Mouse (Mus musculus) intestine, postnatal 0 days (tissue): ENCODE measurements around the gene Tnfrsf18. TPM values are rescaled to one million over a fixed set of nuclear protein-coding genes. Genes with fewer than 3 reads are reported as not detected.
A peak's percentile ranks its signal among the peaks of the same experiment; 100 is the strongest.

Experiments used
- ATAC-seq: fragments of 200-750 bp; cut with Nextera tagmentation; 2 replicates; pipeline ENCODE4 v1.8.0; 2017; ENCODE audit warnings: mild to moderate bottlenecking, moderate TSS enrichment, moderate library complexity
- H3K27ac ChIP-seq: fragments of 300-500 bp; sonication (generic); 2 replicates; pipeline ENCODE4 v1.5.1; 2014; ENCODE audit warnings: mild to moderate bottlenecking, low read depth, low read length, moderate library complexity
- H3K27me3 ChIP-seq: fragments of 300-500 bp; sonication (generic); replicated peaks from 2 replicates; pipeline ENCODE4 v1.6.1; 2014; ENCODE audit warnings: low read length, mixed read lengths; ENCODE audit not compliant: control insufficient read depth, insufficient read depth
- H3K36me3 ChIP-seq: fragments of 300-500 bp; sonication (generic); 2 replicates; pipeline ENCODE4 v1.6.1; 2014; ENCODE audit warnings: mild to moderate bottlenecking, moderate library complexity; ENCODE audit not compliant: control insufficient read depth, insufficient read depth
- H3K4me1 ChIP-seq: fragments of 300-500 bp; sonication (generic); replicated peaks from 2 replicates; pipeline ENCODE4 v1.6.1; 2014; ENCODE audit warnings: antibody characterized with exemption, low read length, mixed read lengths; ENCODE audit not compliant: control insufficient read depth, insufficient read depth
- H3K4me2 ChIP-seq: fragments of 300-500 bp; sonication (generic); replicated peaks from 2 replicates; pipeline ENCODE4 v1.6.1; 2014; ENCODE audit warnings: low read depth, mild to moderate bottlenecking, moderate library complexity
- H3K4me3 ChIP-seq: fragments of 300-500 bp; sonication (generic); 2 replicates; pipeline ENCODE4 v1.5.1; 2014; ENCODE audit warnings: low read depth, low read length
- H3K9ac ChIP-seq: fragments of 300-500 bp; sonication (generic); 2 replicates; pipeline ENCODE4 v1.6.1; 2014; ENCODE audit warnings: mild to moderate bottlenecking, low read depth, low read length
- H3K9me3 ChIP-seq: fragments of 300-500 bp; sonication (generic); 2 replicates; pipeline ENCODE4 v1.6.1; 2016; ENCODE audit warnings: mixed run types; ENCODE audit not compliant: control insufficient read depth
- CTCF ChIP-seq: sonication (generic); IDR thresholded peaks from 2 replicates; pipeline ENCODE4 v1.5.1; 2016; ENCODE audit warnings: low read depth, mild to moderate bottlenecking, control low read depth, antibody characterized with exemption, moderate library complexity
- WGBS: fragments of 180-500 bp; shearing (Covaris S2); extraction: QIAGEN DNeasy Blood & Tissue Kit; methylation state at CpG from one replicate; pipeline ENCODE4 v1.1.7; 2014; 5-methylcytosine and 5-hydroxymethylcytosine counted together
- polyA plus RNA-seq: library from polyadenylated mRNA; unstranded; fragments of >200 nt; fragmentation: Nextera tagmentation; extraction: Ambion mirVana; gene quantifications from 2 replicates; pipeline ENCODE4 v1.2.1, GENCODE M21; 2015

Gene Tnfrsf18
- polyA plus RNA-seq = 0.55 and 0.56 TPM in 2 replicates

GRCm38 (mm10) chr4:156026013-156026412 is at the start of gene Tnfrsf18:
Gene Tnfrsf18, plus strand, starts transcription at chr4:156026164.
- H3K9me3 ChIP-seq = no peaks in the 10 kb centered on the region
- H3K36me3 ChIP-seq = peaks cover 9% of the 10 kb centered on the region; the same call in 1 of the 2 replicates
- WGBS = 42% methylated on average over 4 of the region's 4 CpGs
- no peak for ATAC-seq
- H3K4me3 ChIP-seq = no peak within 1 kb of the TSS
- H3K4me2 ChIP-seq = no peak within 1 kb of the TSS
- peaks cover 8% of the 10 kb centered on the region; the same call in 1 of the 2 replicates for H3K4me1 ChIP-seq
- TF ChIP-seq CTCF = peak; percentile 45; the same call in 1 of the 2 replicates
- H3K27me3 ChIP-seq = no peaks in the 10 kb centered on the region
- H3K27ac ChIP-seq = no peak within 1 kb of the TSS
- no peak within 1 kb of the TSS for H3K9ac ChIP-seq

DNA sequence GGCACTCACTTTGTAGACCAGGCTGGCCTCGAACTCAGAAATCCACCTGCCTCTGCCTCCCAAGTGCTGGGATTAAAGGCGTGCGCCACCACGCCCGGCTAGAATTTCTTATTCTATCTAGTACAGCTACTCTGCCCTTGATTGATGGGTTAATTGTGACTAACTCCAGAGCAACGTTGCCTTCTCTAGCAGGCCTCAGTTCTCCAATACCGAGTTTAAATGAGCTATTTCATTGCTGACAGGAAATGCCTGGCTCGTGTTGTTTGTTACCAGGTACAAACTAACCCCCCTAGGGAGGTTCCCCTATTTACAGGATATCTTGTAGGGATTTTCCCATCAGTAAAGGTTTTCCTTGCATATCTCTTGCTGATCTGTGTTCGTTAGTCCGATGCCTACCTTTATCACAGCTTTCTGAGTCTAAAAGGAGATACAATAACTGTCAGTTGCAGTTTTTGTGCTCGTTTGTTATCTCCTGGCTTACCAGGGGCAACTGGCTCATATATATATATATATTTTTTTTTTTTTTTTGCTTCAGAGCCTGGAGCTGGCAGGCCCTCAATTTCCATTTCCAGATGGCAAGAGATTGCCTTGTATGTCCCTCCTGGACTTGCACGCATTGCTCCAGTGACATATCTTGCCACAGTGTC is 44.4 kb upstream of the Tnfrsf18 start:
- no peak overlapping the region for H3K27ac ChIP-seq
- no peak overlapping the region for H3K9ac ChIP-seq
- H3K4me2 ChIP-seq = no peak overlapping the region
- WGBS = 80% methylated on average over 12 of the region's 12 CpGs
- no peaks in the 10 kb centered on the region for H3K27me3 ChIP-seq
- ATAC-seq = no peak
- no peaks in the 10 kb centered on the region for H3K36me3 ChIP-seq
- H3K4me3 ChIP-seq = no peak overlapping the region
- no peak for TF ChIP-seq CTCF
- H3K4me1 ChIP-seq = no peaks in the 10 kb centered on the region
- H3K9me3 ChIP-seq = no peaks in the 10 kb centered on the region

GRCm38 (mm10) chr4:155983788-155984187 is 42.2 kb upstream of the Tnfrsf18 start:
- WGBS = 24% methylated on average over 2 of the region's 2 CpGs
- no peak for TF ChIP-seq CTCF
- H3K9ac ChIP-seq = no peak overlapping the region

GRCm38 (mm10) chr4:155991211-155991907 is 34.6 kb upstream of the Tnfrsf18 start:
- peak overlapping the region; percentile 98 for H3K4me2 ChIP-seq
- H3K4me3 ChIP-seq = peak overlapping the region; percentile 90
- H3K9ac ChIP-seq = peak overlapping the region; percentile 75; the same call in 1 of the 2 replicates
- H3K27ac ChIP-seq = no peak overlapping the region; the same call in 1 of the 2 replicates
- WGBS = 76% methylated on average over 22 of the region's 22 CpGs
- peak; percentile 11; the same call in 1 of the 2 replicates for TF ChIP-seq CTCF
- no peak for ATAC-seq
- H3K9me3 ChIP-seq = no peaks in the 10 kb centered on the region
- H3K27me3 ChIP-seq = no peaks in the 10 kb centered on the region
- peaks cover 6% of the 10 kb centered on the region; the same call in 1 of the 2 replicates for H3K36me3 ChIP-seq
- H3K4me1 ChIP-seq = no peaks in the 10 kb centered on the region

More at GRCm38 (mm10) chr4:155983788-155984187, 42.2 kb upstream of the Tnfrsf18 start:
- ATAC-seq = no peak
- no peaks in the 10 kb centered on the region for H3K36me3 ChIP-seq
- no peak overlapping the region for H3K4me2 ChIP-seq
- no peaks in the 10 kb centered on the region for H3K27me3 ChIP-seq
- no peaks in the 10 kb centered on the region for H3K4me1 ChIP-seq
- no peak overlapping the region for H3K4me3 ChIP-seq
- H3K9me3 ChIP-seq = no peaks in the 10 kb centered on the region
- no peak overlapping the region for H3K27ac ChIP-seq

DNA sequence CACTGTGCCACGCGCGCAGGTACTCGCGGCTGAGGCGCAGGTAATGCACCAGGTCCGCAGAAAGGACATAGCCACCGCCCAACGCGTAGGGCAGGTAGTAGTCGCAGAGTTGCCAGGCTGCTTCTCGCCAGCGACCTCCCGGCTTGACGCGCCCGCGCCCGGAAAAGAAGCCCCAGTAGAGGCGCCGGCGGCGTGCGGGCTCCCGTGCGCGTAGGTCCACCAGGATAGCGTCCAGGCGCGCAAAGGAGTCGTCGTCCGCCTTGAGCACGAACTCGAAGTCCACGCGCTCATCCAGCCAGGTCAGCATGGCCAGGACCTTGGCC is 34.1 kb upstream of the Tnfrsf18 start:
- 23% methylated on average over 37 of the region's 37 CpGs for WGBS

GRCm38 (mm10) chr4:155992241-155992905 is 33.6 kb upstream of the Tnfrsf18 start, which contains the start of the genes B3galt6 and Sdf4:
Gene B3galt6, minus strand, starts transcription at chr4:155992649.
Gene Sdf4, plus strand, starts transcription at chr4:155992872.
- Histone ChIP-seq H3K9me3 (no peaks in the 10 kb centered on the region), H3K4me2 (peak within 1 kb of the TSS; percentile 98)

More for the DNA sequence above, 34.1 kb upstream of the Tnfrsf18 start:
- ATAC-seq = peak; percentile 7; the same call in 1 of the 2 replicates
- H3K4me2 ChIP-seq = peak overlapping the region; percentile 98
- TF ChIP-seq CTCF = no peak
- no peaks in the 10 kb centered on the region for H3K4me1 ChIP-seq
- peaks cover 10% of the 10 kb centered on the region; the same call in 1 of the 2 replicates for H3K36me3 ChIP-seq
- H3K27ac ChIP-seq = peak overlapping the region; percentile 96
- H3K27me3 ChIP-seq = no peaks in the 10 kb centered on the region
- H3K9me3 ChIP-seq = no peaks in the 10 kb centered on the region
- peak overlapping the region; percentile 90 for H3K4me3 ChIP-seq
- H3K9ac ChIP-seq = peak overlapping the region; percentile 75

More at GRCm38 (mm10) chr4:155992241-155992905, 33.6 kb upstream of the Tnfrsf18 start, which contains the start of the genes B3galt6 and Sdf4:
- no peaks in the 10 kb centered on the region for H3K4me1 ChIP-seq
- peak within 1 kb of the TSS; percentile 96 for H3K27ac ChIP-seq
- peak; percentile 98 for TF ChIP-seq CTCF
- ATAC-seq = peak; percentile 89
- no peaks in the 10 kb centered on the region for H3K27me3 ChIP-seq
- peaks cover 15% of the 10 kb centered on the region for H3K36me3 ChIP-seq
- peak within 1 kb of the TSS; percentile 75 for H3K9ac ChIP-seq
- under 1% methylated on average over 92 of the region's 99 CpGs for WGBS
- H3K4me3 ChIP-seq = peak within 1 kb of the TSS; percentile 90
